Mouse (Mus musculus) heart, adult 11 months (tissue): ENCODE measurements at regions not wholly inside any gene's neighbourhood (a gene's known extent, or its start where the extent isn't known, plus 50 kb on each side); places are given as distances from the start of the nearest gene placed in this dataset.
"Not testable (repeated sequence)": the region's sequence is repeated elsewhere in the genome, so short reads cannot be mapped to it uniquely, and the experiment has no call there.

ENCODE experiments used
- DNase-seq: peaks from one replicate; pipeline ENCODE4 v3.0.0; 2022

- no peak for DNase-seq
Observed at GRCm38 (mm10) chr7:39728930-39729329, 211.4 kb downstream of the Zfp619 start.

- no peak for DNase-seq
Observed at GRCm38 (mm10) chr7:39729723-39730122, 212.2 kb downstream of the Zfp619 start.

- DNase-seq: no peak
Observed at GRCm38 (mm10) chr7:39732790-39733189, 215.2 kb downstream of the Zfp619 start.

GRCm38 (mm10) chr7:39748395-39748794 is 230.8 kb downstream of the Zfp619 start:
- DNase-seq: not testable (repeated sequence)

- DNase-seq: no peak
Observed at GRCm38 (mm10) chr7:39750448-39750847, 232.9 kb downstream of the Zfp619 start.

GRCm38 (mm10) chr7:39764366-39764765 is 246.8 kb downstream of the Zfp619 start:
- peak; percentile 55 for DNase-seq

GRCm38 (mm10) chr7:39765094-39765493 is 247.5 kb downstream of the Zfp619 start:
- DNase-seq: no peak

- DNase-seq: peak; percentile 53
Observed at GRCm38 (mm10) chr7:39773291-39773690, 255.7 kb downstream of the Zfp619 start.

GRCm38 (mm10) chr7:39789321-39789720 is 271.8 kb downstream of the Zfp619 start:
- DNase-seq: no peak

GRCm38 (mm10) chr7:39789880-39790279 is 272.3 kb downstream of the Zfp619 start:
- DNase-seq: peak; percentile 57

- no peak for DNase-seq
Observed at GRCm38 (mm10) chr7:39794751-39795150, 277.2 kb downstream of the Zfp619 start.

GRCm38 (mm10) chr7:39804276-39804675 is 286.7 kb downstream of the Zfp619 start:
- no peak for DNase-seq

GRCm38 (mm10) chr7:39818036-39818435 is 300.5 kb downstream of the Zfp619 start:
- no peak for DNase-seq

- DNase-seq: no peak
Observed at GRCm38 (mm10) chr7:39822550-39823178, 305.1 kb downstream of the Zfp619 start.

- DNase-seq: no peak
Observed at GRCm38 (mm10) chr7:39828378-39828777, 310.8 kb downstream of the Zfp619 start.

GRCm38 (mm10) chr7:39830831-39831230 is 313.3 kb downstream of the Zfp619 start:
- DNase-seq: no peak

- no peak for DNase-seq
Observed at GRCm38 (mm10) chr7:39841988-39842387, 324.4 kb downstream of the Zfp619 start.

- no peak for DNase-seq
Observed at GRCm38 (mm10) chr7:39847914-39848782, 330.6 kb downstream of the Zfp619 start.

- DNase-seq: peak; percentile 27
Observed at GRCm38 (mm10) chr7:39857301-39857700, 339.7 kb downstream of the Zfp619 start.

- DNase-seq: peak; percentile 86
Observed at GRCm38 (mm10) chr7:39862835-39863234, 345.3 kb downstream of the Zfp619 start.

GRCm38 (mm10) chr7:39864130-39864529 is 346.6 kb downstream of the Zfp619 start:
- no peak for DNase-seq

GRCm38 (mm10) chr7:39864781-39865180 is 347.2 kb downstream of the Zfp619 start:
- DNase-seq: no peak

- DNase-seq: peak; percentile 91
Observed at GRCm38 (mm10) chr7:39866674-39867428, 349.3 kb downstream of the Zfp619 start.
